Mouse (Mus musculus) hindlimb bud, embryonic 11.5 days (tissue): ENCODE results near the gene H2al1j.
"Not testable (repeated sequence)": the region's sequence is repeated elsewhere in the genome, so short reads cannot be mapped to it uniquely, and the experiment has no call there.

Source experiments
- DNase-seq: peaks from one replicate; pipeline ENCODE4 v3.0.0-alpha.2; 2012; ENCODE audit warnings: low read depth, low spot score; ENCODE audit errors: extremely low spot score

H2al1j gene

GRCm38 (mm10) chrX:11327522-11327921 lies at the start of gene H2al1j:
TSS of gene H2al1j (plus strand) at chrX:11327822.
- not testable (repeated sequence) for DNase-seq

GRCm38 (mm10) chrX:11280741-11281140 lies 46.9 kb upstream of the H2al1j start:
- DNase-seq, result no peak

GRCm38 (mm10) chrX:11288306-11288882 lies 39.2 kb upstream of the H2al1j start:
- no peak for DNase-seq

- no peak for DNase-seq
Measured at GRCm38 (mm10) chrX:11289244-11289643, 38.4 kb upstream of the H2al1j start.

- DNase-seq, result not testable (repeated sequence)
Measured at GRCm38 (mm10) chrX:11298957-11299356, 28.7 kb upstream of the H2al1j start, which contains the start of gene H2al1a. TSS of gene H2al1a (plus strand) at chrX:11299257.

GRCm38 (mm10) chrX:11302132-11302531 lies 25.5 kb upstream of the H2al1j start, which contains the start of gene H2al1b:
TSS of gene H2al1b (plus strand) at chrX:11302432.
- not testable (repeated sequence) for DNase-seq

- DNase-seq, result not testable (repeated sequence)
Measured at GRCm38 (mm10) chrX:11305355-11305754, 22.3 kb upstream of the H2al1j start, which contains the start of gene H2al1c. TSS of gene H2al1c (plus strand) at chrX:11305655.

GRCm38 (mm10) chrX:11308524-11308923 lies 19.1 kb upstream of the H2al1j start, which contains the start of gene H2al1d:
TSS of gene H2al1d (plus strand) at chrX:11308824.
- DNase-seq, result not testable (repeated sequence)

- not testable (repeated sequence) for DNase-seq
Measured at GRCm38 (mm10) chrX:11311634-11312033, 16.0 kb upstream of the H2al1j start, which contains the start of gene H2al1e. TSS of gene H2al1e (plus strand) at chrX:11311934.

GRCm38 (mm10) chrX:11314858-11315257 lies 12.8 kb upstream of the H2al1j start, which contains the start of gene H2al1f:
TSS of gene H2al1f (plus strand) at chrX:11315158.
- not testable (repeated sequence) for DNase-seq

- DNase-seq, result not testable (repeated sequence)
Measured at GRCm38 (mm10) chrX:11317956-11318355, 9.7 kb upstream of the H2al1j start, which contains the start of gene H2al1g. TSS of gene H2al1g (plus strand) at chrX:11318256.

GRCm38 (mm10) chrX:11321192-11321591 lies 6.4 kb upstream of the H2al1j start, which contains the start of gene H2al1h:
TSS of gene H2al1h (plus strand) at chrX:11321492.
- not testable (repeated sequence) for DNase-seq

- DNase-seq, result not testable (repeated sequence)
Measured at GRCm38 (mm10) chrX:11324359-11324758, 3.3 kb upstream of the H2al1j start, which contains the start of gene H2al1i. TSS of gene H2al1i (plus strand) at chrX:11324659.

- DNase-seq, result no peak
Measured at GRCm38 (mm10) chrX:11345762-11346161, 18.1 kb downstream of the H2al1j start.

GRCm38 (mm10) chrX:11346756-11347155 lies 19.1 kb downstream of the H2al1j start:
- no peak for DNase-seq

GRCm38 (mm10) chrX:11360823-11361222 lies 33.2 kb downstream of the H2al1j start:
- DNase-seq, result no peak

- no peak for DNase-seq
Measured at GRCm38 (mm10) chrX:11361261-11361660, 33.6 kb downstream of the H2al1j start.

- no peak for DNase-seq
Measured at GRCm38 (mm10) chrX:11363890-11364289, 36.3 kb downstream of the H2al1j start.

GRCm38 (mm10) chrX:11365151-11365550 lies 37.5 kb downstream of the H2al1j start:
- DNase-seq, result no peak
